Mouse (Mus musculus) liver, adult 2 months (tissue): ENCODE data around the gene Chp1.

Experiments used
- CTCF ChIP-seq: fragments of 200-500 bp; IDR thresholded peaks from 2 replicates; pipeline ENCODE4 v1.5.1; 2011; ENCODE audit warnings: low read depth, low read length, control low read depth
- POLR2A ChIP-seq: fragments of 200-500 bp; IDR thresholded peaks from 2 replicates; pipeline ENCODE4 v1.6.1; 2011; ENCODE audit warnings: low read length, control low read depth; ENCODE audit not compliant: insufficient read depth; ENCODE audit errors: extremely low read depth

GRCm38 (mm10) chr2:119601027-119601426, 53.5 kb downstream of the Chp1 start:
- TF ChIP-seq POLR2A (no peak), CTCF (no peak)
